In genomic region chr6:77979241-77979961, GRCm38 (mm10) we compare ENCODE assay signal across 8 mouse cellular contexts. TPM values are rescaled to one million over a fixed set of nuclear protein-coding genes. Genes with fewer than 3 reads are reported as not detected.
A peak's percentile ranks its signal among the peaks of the same experiment; 100 is the strongest.
DNase-seq lines count a peak whose midpoint lies in the region; ATAC-seq and TF ChIP-seq lines count a peak whose summit lies in the region.

TSS of gene Ctnna2 (minus strand) at chr6:77979699.

- peak within 1 kb of the TSS; percentile 97 for H3K27ac ChIP-seq in hindbrain, embryonic 14.5 days
- no peak within 1 kb of the TSS for H3K27ac ChIP-seq in lung, postnatal 0 days (ENCODE audit: low read length)

- peak; percentile 25; the same call in 1 of the 2 replicates for TF ChIP-seq CTCF in lung, postnatal 0 days (IDR thresholded peaks at IDR 0.05)

- H3K36me3 ChIP-seq in hindbrain, embryonic 14.5 days (replicated peaks; ENCODE audit: control insufficient read depth, insufficient read depth) = no peaks in the 10 kb centered on the region
- H3K36me3 ChIP-seq in lung, postnatal 0 days (ENCODE audit: insufficient read depth, low read length) = no peaks in the 10 kb centered on the region

- H3K4me2 ChIP-seq in hindbrain, embryonic 14.5 days (replicated peaks) = peak within 1 kb of the TSS; percentile 63
- peak within 1 kb of the TSS; percentile 60 for H3K4me2 ChIP-seq in lung, postnatal 0 days (replicated peaks; ENCODE audit: low read depth, low read length)

- ATAC-seq in hindbrain, embryonic 14.5 days (ENCODE audit: low FRiP score) = peak; percentile 97
- ATAC-seq in lung, postnatal 0 days = peak; percentile 65

- peaks cover 42% of the 10 kb centered on the region for H3K4me1 ChIP-seq in hindbrain, embryonic 14.5 days (replicated peaks; ENCODE audit: control insufficient read depth, insufficient read depth, low read length)
- H3K4me1 ChIP-seq in lung, postnatal 0 days (ENCODE audit: insufficient read depth, low read depth, low read length) = no peaks in the 10 kb centered on the region

- no peak for TF ChIP-seq EP300 in lung, postnatal 0 days (IDR thresholded peaks at IDR 0.05)

- peak within 1 kb of the TSS; percentile 52 for H3K4me3 ChIP-seq in hindbrain, embryonic 14.5 days (replicated peaks; ENCODE audit: low read length)
- peak within 1 kb of the TSS; percentile 24 for H3K4me3 ChIP-seq in lung, postnatal 0 days (ENCODE audit: low read depth, low read length)

- DNase-seq in ZHBTc4 (ENCODE audit: low read depth, low spot score) = peak; percentile 96
- peak; percentile 99 for DNase-seq in cerebellum, postnatal 14 days
- peak; percentile 92 to 94 for DNase-seq in frontal cortex, postnatal 14 days (ENCODE audit: low spot score in 2 of 2)
- DNase-seq in hindbrain, embryonic 14.5 days (ENCODE audit: low spot score) = peak; percentile 97
- peak; percentile 94 to 97 for DNase-seq in layer of hippocampus, postnatal 14 days (ENCODE audit: low spot score in 2 of 2)
- DNase-seq in lung, postnatal 0 days (ENCODE audit: low spot score) = peak; percentile 56
- DNase-seq in retina, postnatal 7 days (ENCODE audit: low read depth, low spot score) = peak; percentile 95
- peak; percentile 50 for DNase-seq in yolk sac, embryonic 10.5 days (ENCODE audit: low spot score)

- peak within 1 kb of the TSS; percentile 82 for H3K9ac ChIP-seq in hindbrain, embryonic 14.5 days
- H3K9ac ChIP-seq in lung, postnatal 0 days (replicated peaks; ENCODE audit: low read depth) = no peak within 1 kb of the TSS

- no peaks in the 10 kb centered on the region for H3K9me3 ChIP-seq in hindbrain, embryonic 14.5 days (ENCODE audit: control insufficient read depth, low read length)
- no peaks in the 10 kb centered on the region for H3K9me3 ChIP-seq in lung, postnatal 0 days (ENCODE audit: low read length)

- no peaks in the 10 kb centered on the region for H3K27me3 ChIP-seq in hindbrain, embryonic 14.5 days (ENCODE audit: control insufficient read depth, insufficient read depth, low read length)
- H3K27me3 ChIP-seq in lung, postnatal 0 days (replicated peaks; ENCODE audit: insufficient read depth, low read length) = no peaks in the 10 kb centered on the region

- under 1% methylated on average over 41 of the region's 58 CpGs for whole genome bisulfite sequencing in hindbrain, embryonic 14.5 days
- under 1% methylated on average over 22 of the region's 58 CpGs for WGBS in lung, postnatal 0 days

RNA-seq across cellular contexts. Expression of gene Ctnna2, which starts in this region (rescaled TPM):
- 122 and 134 TPM in 2 replicates for polyA plus RNA-seq in hindbrain, embryonic 14.5 days (2014; fragmentation: Nextera tagmentation; extraction: Ambion mirVana)
- total RNA-seq in layer of hippocampus, postnatal 14 days (2021) = 100 to 1,000 TPM; 121 to 127 TPM
- 0.06 TPM in 1 of 2 replicates, not detected in the other for polyA plus RNA-seq in lung, postnatal 0 days (2015; fragmentation: Nextera tagmentation; extraction: Ambion mirVana)

Comparison
In these comparisons a context has a peak if more than half of its experiments do, and no peak if none do; other contexts are left out.
1. RNA of gene Ctnna2 (polyA plus RNA-seq): 122 to 134 TPM in hindbrain, embryonic 14.5 days; 0.06 TPM in lung, postnatal 0 days; every median in the first group is over 100 times any median in the second.
2. Peak in DNase-seq, ATAC-seq, H3K4me3 ChIP-seq and H3K4me2 ChIP-seq in lung, postnatal 0 days; RNA of the gene not detected or under 1 TPM.
3. Peak in every context shown above with its lines, with median percentiles within 50 percentile points of each other: DNase-seq.